Mouse (Mus musculus) liver, embryonic 12.5 days (tissue): ENCODE results near the gene Tdrd9. TPM values are rescaled to one million over a fixed set of nuclear protein-coding genes. Genes with fewer than 3 reads are reported as not detected.

ENCODE experiments used
- ATAC-seq: fragments of 200-750 bp; cut with Nextera tagmentation; 2 replicates; pipeline ENCODE4 v1.8.0; 2017; ENCODE audit warnings: moderate number of reproducible peaks, mild to moderate bottlenecking, moderate library complexity
- H3K27ac ChIP-seq: fragments of 300-500 bp; sonication (generic); 2 replicates; pipeline ENCODE4 v1.5.1; 2016; ENCODE audit warnings: mild to moderate bottlenecking
- H3K27me3 ChIP-seq: fragments of 300-500 bp; sonication (generic); replicated peaks from 2 replicates; pipeline ENCODE4 v1.6.1; 2016; ENCODE audit warnings: mild to moderate bottlenecking, moderate library complexity
- H3K36me3 ChIP-seq: fragments of 300-500 bp; sonication (generic); 2 replicates; pipeline ENCODE4 v1.6.1; 2016; ENCODE audit warnings: mild to moderate bottlenecking, moderate library complexity
- H3K4me1 ChIP-seq: fragments of 300-500 bp; sonication (generic); 2 replicates; pipeline ENCODE4 v1.6.1; 2016
- H3K4me2 ChIP-seq: fragments of 300-500 bp; sonication (generic); 2 replicates; pipeline ENCODE4 v1.6.1; 2016; ENCODE audit warnings: mild to moderate bottlenecking, moderate library complexity
- H3K4me3 ChIP-seq: fragments of 300-500 bp; sonication (generic); 2 replicates; pipeline ENCODE4 v1.5.1; 2016; ENCODE audit warnings: mild to moderate bottlenecking, moderate library complexity
- H3K9ac ChIP-seq: fragments of 300-500 bp; sonication (generic); 2 replicates; pipeline ENCODE4 v1.6.1; 2016; ENCODE audit warnings: mild to moderate bottlenecking, moderate library complexity
- H3K9me3 ChIP-seq: fragments of 300-500 bp; sonication (generic); replicated peaks from 2 replicates; pipeline ENCODE4 v1.6.1; 2016; ENCODE audit warnings: mild to moderate bottlenecking, moderate library complexity
- WGBS: fragments of 180-500 bp; shearing (Covaris S2); methylation state at CpG from one replicate; pipeline ENCODE4 v1.1.7; 2016; ENCODE audit not compliant: insufficient replicate concordance; 5-methylcytosine and 5-hydroxymethylcytosine counted together
- polyA plus RNA-seq: library from polyadenylated mRNA; unstranded; fragments of >200 nt; fragmentation: Nextera tagmentation; extraction: Ambion mirVana; gene quantifications from 2 replicates; pipeline ENCODE4 v1.2.1, GENCODE M21; 2016

Tdrd9 gene
- polyA plus RNA-seq, 1 experiment from 2014 or later = 0.04 TPM

DNA sequence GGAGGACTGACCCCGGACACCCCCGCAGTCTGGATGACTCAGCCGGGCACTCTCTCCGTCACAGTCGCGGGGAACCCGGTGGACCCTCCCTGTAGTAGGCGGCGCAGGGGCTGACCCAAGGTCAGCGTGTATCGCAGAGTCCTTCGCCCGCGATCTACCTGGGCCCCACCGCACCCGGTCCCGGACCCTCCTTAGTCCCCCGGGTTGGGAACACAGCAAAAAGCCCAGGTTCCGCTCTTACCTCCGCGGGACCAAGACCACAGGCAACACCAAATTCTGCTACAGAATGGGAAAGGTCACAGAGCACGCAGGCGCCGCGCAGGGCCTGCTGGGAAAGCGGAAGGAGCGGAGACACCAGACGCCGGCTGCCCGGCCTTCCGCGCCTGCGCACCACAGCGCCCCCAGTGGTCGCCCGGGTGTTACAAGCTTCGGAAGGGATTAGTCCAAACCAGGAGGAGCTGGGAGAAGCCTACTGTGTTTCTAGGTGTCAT, 4.6 kb upstream of the Tdrd9 start, which contains the start of gene Atp5mpl:
Atp5mpl (minus strand) TSS at position 295 of the 491 bp plus-strand sequence.
- Histone ChIP-seq H3K4me2 (peak within 1 kb of the TSS; percentile 73), H3K4me1 (peaks cover 32% of the 10 kb centered on the region), H3K27ac (peak within 1 kb of the TSS; percentile 78), H3K4me3 (peak within 1 kb of the TSS; percentile 85), H3K9me3 (no peaks in the 10 kb centered on the region), H3K27me3 (no peaks in the 10 kb centered on the region), H3K36me3 (peaks cover 33% of the 10 kb centered on the region), H3K9ac (peak within 1 kb of the TSS; percentile 90)
- peak; percentile 92 for ATAC-seq
- WGBS = under 1% methylated on average over 37 of the region's 37 CpGs

DNA sequence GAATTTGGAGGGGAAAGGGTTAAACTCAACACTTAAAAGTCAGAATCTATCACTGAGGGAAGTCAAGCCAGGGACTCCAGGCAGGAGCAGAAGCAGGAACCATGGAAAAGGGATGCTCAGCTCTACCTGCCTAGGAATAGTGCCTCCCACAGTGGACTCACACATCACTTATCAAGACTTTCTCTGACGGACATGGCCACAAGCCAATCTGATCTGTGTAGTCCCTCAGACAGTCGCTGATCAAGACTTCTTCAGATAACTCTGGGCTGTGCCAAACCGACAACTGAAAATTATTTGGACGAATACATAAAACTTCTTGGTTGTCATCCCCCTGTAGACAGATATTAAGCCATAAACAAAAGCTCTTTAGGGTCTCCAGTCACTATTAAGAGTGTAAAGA, 1.3 kb upstream of the Tdrd9 start:
- peaks cover 16% of the 10 kb centered on the region for H3K4me1 ChIP-seq
- H3K27me3 ChIP-seq = no peaks in the 10 kb centered on the region
- H3K4me2 ChIP-seq = no peak overlapping the region
- no peak for ATAC-seq
- no peak overlapping the region for H3K9ac ChIP-seq
- WGBS = 51% methylated on average over 4 of the region's 4 CpGs
- no peak overlapping the region for H3K27ac ChIP-seq
- no peak overlapping the region for H3K4me3 ChIP-seq
- peaks cover under 1% of the 10 kb centered on the region; the same call in 1 of the 2 replicates for H3K36me3 ChIP-seq
- H3K9me3 ChIP-seq = no peaks in the 10 kb centered on the region

DNA sequence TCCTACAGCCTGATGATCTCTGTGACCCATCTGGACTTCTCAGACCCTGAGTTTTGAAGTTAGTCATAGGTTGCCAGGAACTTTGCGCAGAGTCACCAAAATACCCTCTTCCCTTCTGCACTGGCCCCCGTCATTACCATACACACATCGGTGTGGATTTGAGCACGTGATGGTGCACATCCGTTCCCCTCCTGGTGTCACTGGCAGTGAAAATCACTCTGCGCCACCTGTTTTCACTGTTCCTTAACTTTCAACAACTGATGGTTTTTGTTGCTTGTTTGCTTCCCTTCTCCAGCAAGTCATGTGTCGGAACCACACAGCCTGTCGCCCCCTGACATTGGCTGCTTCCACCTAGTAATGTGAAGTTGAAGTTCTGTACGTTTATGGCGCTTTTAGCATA, 1.1 kb downstream of the Tdrd9 start:
- ATAC-seq = no peak
- 75% methylated on average over 10 of the region's 10 CpGs for WGBS
- H3K4me3 ChIP-seq = no peak overlapping the region
- no peak overlapping the region for H3K4me2 ChIP-seq
- H3K9me3 ChIP-seq = no peaks in the 10 kb centered on the region
- no peaks in the 10 kb centered on the region for H3K4me1 ChIP-seq
- no peaks in the 10 kb centered on the region for H3K27me3 ChIP-seq
- H3K27ac ChIP-seq = no peak overlapping the region
- H3K36me3 ChIP-seq = no peaks in the 10 kb centered on the region
- no peak overlapping the region for H3K9ac ChIP-seq

DNA sequence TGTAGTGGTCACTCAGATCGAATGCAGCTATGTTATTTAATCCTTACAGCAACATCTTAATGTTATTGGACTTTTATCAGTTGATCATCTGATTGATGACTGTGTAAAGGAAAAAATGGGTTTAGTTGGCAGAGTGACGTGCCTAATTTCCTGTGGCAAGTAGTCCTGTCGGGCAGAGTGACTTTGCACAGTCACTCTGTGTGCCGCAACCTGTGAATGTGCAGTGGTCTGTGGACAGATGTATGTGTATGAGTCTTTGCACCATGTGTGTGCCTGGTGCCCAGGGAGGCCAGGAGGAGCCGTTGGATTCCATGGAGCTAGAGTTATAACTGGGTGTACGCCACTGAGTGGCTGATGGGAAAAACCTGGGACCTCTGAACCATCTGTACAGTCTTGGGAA, 3.2 kb downstream of the Tdrd9 start:
- no peaks in the 10 kb centered on the region for H3K9me3 ChIP-seq
- no peak overlapping the region for H3K27ac ChIP-seq
- no peak overlapping the region for H3K9ac ChIP-seq
- no peak for ATAC-seq
- H3K36me3 ChIP-seq = no peaks in the 10 kb centered on the region
- WGBS = 68% methylated on average over 6 of the region's 6 CpGs
- no peak overlapping the region for H3K4me2 ChIP-seq
- H3K4me1 ChIP-seq = no peaks in the 10 kb centered on the region
- H3K27me3 ChIP-seq = no peaks in the 10 kb centered on the region
- H3K4me3 ChIP-seq = no peak overlapping the region

DNA sequence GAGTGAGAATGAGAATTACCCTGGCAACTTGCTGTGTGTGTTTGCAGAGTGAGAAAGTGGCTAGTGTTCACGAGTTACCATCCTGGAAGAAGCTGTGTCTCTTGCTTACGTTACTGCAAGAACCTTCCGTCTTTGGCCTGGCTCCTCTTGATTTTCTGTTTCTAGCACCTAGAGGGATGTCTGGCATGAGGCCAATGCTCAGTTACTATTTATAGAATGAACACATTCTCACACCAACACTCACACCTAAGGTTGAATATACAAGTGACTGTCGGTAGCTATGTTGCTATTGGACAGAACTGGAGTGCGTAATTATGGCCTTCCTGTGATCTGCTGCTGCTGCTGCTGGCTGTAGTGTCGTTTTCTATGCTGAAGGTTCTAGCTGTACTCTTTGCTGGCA, 5.8 kb downstream of the Tdrd9 start:
- Histone ChIP-seq H3K9me3 (no peaks in the 10 kb centered on the region), H3K36me3 (no peaks in the 10 kb centered on the region), H3K27ac (no peak overlapping the region), H3K4me3 (no peak overlapping the region), H3K27me3 (no peaks in the 10 kb centered on the region), H3K4me2 (no peak overlapping the region), H3K4me1 (no peaks in the 10 kb centered on the region), H3K9ac (no peak overlapping the region)
- ATAC-seq = no peak
- WGBS = 60% methylated on average over 6 of the region's 6 CpGs

DNA sequence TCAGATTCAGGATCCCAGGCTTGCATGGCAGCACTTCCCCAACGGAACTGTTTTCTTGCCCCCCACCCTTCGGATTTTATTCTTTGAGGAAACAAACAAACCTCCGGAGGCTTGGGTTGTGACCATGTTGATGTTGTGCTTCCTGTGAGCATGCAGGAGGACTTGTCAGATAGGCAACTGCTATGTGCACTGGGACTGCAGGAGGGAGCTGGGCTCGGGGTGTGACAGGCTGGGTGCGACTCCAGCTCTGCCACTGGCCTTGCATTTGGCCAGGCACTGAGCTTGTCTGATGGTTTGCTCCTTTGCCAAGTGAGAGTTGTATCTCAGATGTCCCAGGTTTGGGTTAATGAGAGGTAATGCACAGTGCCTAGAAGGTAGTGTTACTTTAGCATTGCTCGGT, 6.9 kb downstream of the Tdrd9 start:
- Histone ChIP-seq H3K9me3 (no peaks in the 10 kb centered on the region), H3K36me3 (no peaks in the 10 kb centered on the region), H3K4me1 (no peaks in the 10 kb centered on the region), H3K4me3 (no peak overlapping the region), H3K9ac (no peak overlapping the region), H3K27me3 (no peaks in the 10 kb centered on the region), H3K4me2 (no peak overlapping the region), H3K27ac (no peak overlapping the region)
- 41% methylated on average over 6 of the region's 6 CpGs for WGBS
- ATAC-seq = no peak

DNA sequence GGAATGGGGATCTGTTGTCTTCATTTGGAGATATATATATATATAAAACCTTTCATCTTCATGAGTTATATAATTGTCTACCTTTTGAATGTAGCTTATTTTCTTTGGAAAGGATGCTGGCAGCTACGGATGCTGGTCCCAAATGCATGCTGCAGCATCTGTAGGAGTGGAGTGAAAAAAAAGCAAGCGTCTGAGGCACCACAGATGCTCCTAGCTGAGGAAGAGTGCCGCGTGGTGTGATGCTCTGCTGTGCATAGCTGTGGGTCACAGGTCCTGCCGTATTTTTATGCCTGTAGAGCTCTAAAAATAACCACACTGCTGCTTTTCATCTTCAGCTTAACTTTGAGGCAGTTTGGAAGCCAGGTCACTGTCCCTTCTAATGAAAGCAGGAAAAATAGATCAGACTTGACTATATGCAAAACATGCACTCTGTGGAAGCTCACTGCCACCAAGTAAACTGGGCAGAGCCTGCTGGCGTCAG, 9.6 kb downstream of the Tdrd9 start, which contains the start of gene Rd3l:
Rd3l (minus strand) TSS at position 431 of the 481 bp plus-strand sequence.
- Histone ChIP-seq H3K9ac (no peak within 1 kb of the TSS), H3K27ac (no peak within 1 kb of the TSS), H3K36me3 (no peaks in the 10 kb centered on the region), H3K4me2 (no peak within 1 kb of the TSS), H3K4me3 (no peak within 1 kb of the TSS), H3K9me3 (no peaks in the 10 kb centered on the region), H3K4me1 (no peaks in the 10 kb centered on the region), H3K27me3 (no peaks in the 10 kb centered on the region)
- 56% methylated on average over 6 of the region's 6 CpGs for WGBS
- ATAC-seq = no peak

DNA sequence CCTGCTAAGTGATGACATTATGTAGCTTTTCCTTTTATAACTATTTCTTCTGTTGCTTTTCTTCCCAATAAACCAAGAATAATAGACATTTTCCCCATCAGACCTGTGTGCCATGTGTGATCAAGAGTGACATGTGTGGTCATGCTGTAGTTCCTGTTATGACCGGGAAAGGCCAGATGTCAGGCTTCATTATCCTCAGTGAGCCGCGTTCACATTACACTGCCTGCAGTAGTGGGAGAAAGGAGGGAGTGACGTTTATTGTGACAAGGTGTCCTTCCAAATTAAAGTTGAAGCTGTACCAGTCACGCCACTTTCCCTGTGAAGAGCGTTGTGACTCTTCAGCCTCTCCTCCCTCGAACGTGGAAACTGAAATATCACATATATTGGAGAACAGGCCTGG, 10.5 kb downstream of the Tdrd9 start:
- no peak for ATAC-seq
- H3K27me3 ChIP-seq = no peaks in the 10 kb centered on the region; the same call in 1 of the 2 replicates
- no peaks in the 10 kb centered on the region for H3K36me3 ChIP-seq
- no peak overlapping the region for H3K9ac ChIP-seq
- H3K4me2 ChIP-seq = no peak overlapping the region
- H3K4me1 ChIP-seq = no peaks in the 10 kb centered on the region
- no peak overlapping the region for H3K4me3 ChIP-seq
- no peaks in the 10 kb centered on the region for H3K9me3 ChIP-seq
- no peak overlapping the region for H3K27ac ChIP-seq
- 64% methylated on average over 8 of the region's 8 CpGs for WGBS

DNA sequence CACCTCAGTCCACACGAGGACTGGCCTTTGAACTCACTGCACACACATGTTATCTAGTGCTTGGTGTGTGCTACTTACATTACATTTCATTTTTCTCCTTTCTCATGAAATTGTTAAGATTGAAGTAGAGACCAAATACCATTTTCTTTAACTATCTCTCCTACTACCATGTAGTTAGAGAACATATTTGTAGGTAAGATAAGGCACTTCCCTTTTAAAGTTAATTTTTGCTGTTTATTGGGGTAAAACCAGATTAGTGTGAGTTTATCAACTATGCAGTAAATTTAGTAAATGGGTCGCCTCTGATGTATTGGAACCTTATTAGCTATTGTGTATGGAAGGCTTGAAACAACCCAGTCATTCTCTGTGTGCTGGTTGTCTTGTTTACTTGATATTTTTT, 11.8 kb downstream of the Tdrd9 start:
- Histone ChIP-seq H3K36me3 (no peaks in the 10 kb centered on the region), H3K4me2 (no peak overlapping the region), H3K4me1 (no peaks in the 10 kb centered on the region), H3K4me3 (no peak overlapping the region), H3K9ac (no peak overlapping the region), H3K9me3 (no peaks in the 10 kb centered on the region), H3K27ac (no peak overlapping the region), H3K27me3 (no peaks in the 10 kb centered on the region; the same call in 1 of the 2 replicates)
- 41% methylated on average over 2 of the region's 2 CpGs for WGBS
- ATAC-seq = no peak

DNA sequence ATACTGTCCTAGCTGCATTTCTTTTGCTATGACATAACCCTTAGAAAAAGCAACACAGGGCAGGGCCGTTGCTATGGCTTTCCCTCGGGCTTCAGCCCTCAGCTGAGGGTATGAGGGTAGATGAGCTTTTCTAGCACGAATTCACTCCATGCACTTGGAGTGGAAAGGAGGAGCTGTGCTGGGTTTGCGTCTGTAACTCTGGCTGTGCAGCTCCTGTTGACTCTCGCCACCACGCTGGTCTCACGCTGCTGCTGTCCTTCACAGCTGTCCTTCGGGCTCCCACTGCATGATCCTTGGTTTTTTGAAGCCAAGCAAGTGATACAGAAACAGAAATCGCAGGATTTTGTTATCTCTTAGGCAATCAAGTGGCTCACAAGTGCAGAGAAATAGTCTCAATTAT, 15.4 kb downstream of the Tdrd9 start:
- 44% methylated on average over 9 of the region's 9 CpGs for WGBS

DNA sequence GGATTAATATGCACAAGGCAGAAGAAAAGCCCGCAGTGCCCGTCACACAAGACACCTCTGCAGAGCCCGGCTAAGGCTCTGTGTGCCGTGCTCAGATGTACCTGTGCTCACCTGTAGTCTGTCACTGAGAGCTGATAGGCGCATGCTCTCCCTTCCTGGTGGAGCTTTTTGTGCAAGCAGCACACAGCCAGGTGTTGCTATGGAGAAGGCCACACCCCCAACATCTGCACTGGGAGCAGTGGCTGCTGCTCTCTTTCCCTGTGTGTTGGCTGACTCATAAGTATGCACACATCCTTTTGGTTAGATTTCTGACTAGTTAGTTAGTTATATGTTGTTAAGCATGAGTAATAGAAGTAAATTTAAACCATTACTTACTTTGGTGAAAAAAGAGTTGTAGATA, 21.3 kb downstream of the Tdrd9 start:
- no peak overlapping the region for H3K4me2 ChIP-seq
- WGBS = 77% methylated on average over 5 of the region's 5 CpGs
- no peaks in the 10 kb centered on the region for H3K4me1 ChIP-seq
- H3K27ac ChIP-seq = no peak overlapping the region
- no peak overlapping the region for H3K9ac ChIP-seq
- H3K4me3 ChIP-seq = no peak overlapping the region
- ATAC-seq = no peak
- H3K27me3 ChIP-seq = no peaks in the 10 kb centered on the region
- no peaks in the 10 kb centered on the region for H3K36me3 ChIP-seq
- no peaks in the 10 kb centered on the region for H3K9me3 ChIP-seq

More for the DNA sequence above, 15.4 kb downstream of the Tdrd9 start:
- H3K36me3 ChIP-seq = no peaks in the 10 kb centered on the region
- ATAC-seq = no peak
- H3K27ac ChIP-seq = no peak overlapping the region
- no peaks in the 10 kb centered on the region for H3K4me1 ChIP-seq
- no peak overlapping the region for H3K4me3 ChIP-seq
- H3K4me2 ChIP-seq = no peak overlapping the region
- no peaks in the 10 kb centered on the region for H3K9me3 ChIP-seq
- H3K9ac ChIP-seq = no peak overlapping the region
- no peaks in the 10 kb centered on the region; the same call in 1 of the 2 replicates for H3K27me3 ChIP-seq

DNA sequence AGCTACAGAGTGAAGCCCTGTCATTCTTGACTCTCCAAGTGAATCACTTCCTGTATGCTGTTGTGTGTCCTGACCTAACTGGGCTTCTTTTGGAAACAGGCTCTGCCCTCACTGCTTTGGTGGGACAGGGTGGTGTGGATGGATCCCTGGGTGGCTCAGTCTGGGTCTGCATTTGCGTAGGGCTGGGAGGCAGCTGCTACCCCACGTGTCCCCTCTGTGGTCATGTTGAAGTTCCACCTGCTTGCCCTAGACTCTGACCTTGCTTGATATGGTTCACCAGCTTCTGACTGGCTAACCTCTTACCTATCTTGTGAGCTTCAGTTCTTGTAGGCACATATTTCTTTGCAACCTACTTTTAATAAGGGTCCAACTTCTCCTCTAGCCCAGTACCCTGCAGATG, 23.8 kb downstream of the Tdrd9 start:
- H3K4me1 ChIP-seq = no peaks in the 10 kb centered on the region
- H3K36me3 ChIP-seq = no peaks in the 10 kb centered on the region
- no peak overlapping the region for H3K9ac ChIP-seq
- no peak overlapping the region for H3K4me3 ChIP-seq
- no peak overlapping the region for H3K4me2 ChIP-seq
- H3K9me3 ChIP-seq = no peaks in the 10 kb centered on the region
- 68% methylated on average over 2 of the region's 2 CpGs for WGBS
- H3K27ac ChIP-seq = no peak overlapping the region
- no peak for ATAC-seq
- no peaks in the 10 kb centered on the region for H3K27me3 ChIP-seq

DNA sequence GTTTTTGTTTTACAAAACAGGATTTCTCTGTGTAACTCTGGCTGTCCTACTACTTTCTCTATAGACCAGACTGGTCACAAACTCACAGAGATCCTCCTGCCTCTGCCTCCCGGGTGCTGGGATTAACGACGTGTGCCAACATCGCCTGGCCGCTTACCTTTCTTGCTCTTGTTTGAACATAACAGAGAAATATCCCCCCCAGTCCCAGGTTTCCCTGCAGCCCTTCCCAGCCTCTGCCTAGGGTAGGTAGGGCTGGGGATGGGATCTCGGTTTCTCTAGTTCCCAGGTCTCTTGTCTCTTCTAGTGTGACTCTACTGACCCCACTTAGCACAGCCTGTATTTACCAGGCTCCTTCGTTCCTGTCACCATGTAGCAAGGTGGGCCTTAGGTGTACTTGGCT, 28.4 kb downstream of the Tdrd9 start:
- Histone ChIP-seq H3K4me1 (no peaks in the 10 kb centered on the region), H3K4me3 (no peak overlapping the region), H3K4me2 (no peak overlapping the region), H3K27ac (no peak overlapping the region), H3K9ac (no peak overlapping the region), H3K27me3 (no peaks in the 10 kb centered on the region), H3K36me3 (no peaks in the 10 kb centered on the region), H3K9me3 (no peaks in the 10 kb centered on the region)
- WGBS = 84% methylated on average over 7 of the region's 7 CpGs
- no peak for ATAC-seq
